Mouse (Mus musculus): ENCODE data around the gene Spag9.

The Spag9 gene

GRCm38 (mm10) chr11:94054901-94055300, 59.0 kb downstream of the Spag9 start:
- no peak for DNase-seq

GRCm38 (mm10) chr11:94063941-94064340, 68.0 kb downstream of the Spag9 start:
- no peak for DNase-seq

- no peak for DNase-seq
Observed at GRCm38 (mm10) chr11:94070455-94070854, 74.6 kb downstream of the Spag9 start.

GRCm38 (mm10) chr11:94073283-94073682, 77.4 kb downstream of the Spag9 start:
- DNase-seq = no peak

- peak; percentile 38 for DNase-seq
Observed at GRCm38 (mm10) chr11:94086966-94087365, 91.1 kb downstream of the Spag9 start.

- DNase-seq = no peak
Observed at GRCm38 (mm10) chr11:94090496-94090895, 94.6 kb downstream of the Spag9 start.

GRCm38 (mm10) chr11:94097489-94097888, 101.6 kb downstream of the Spag9 start:
- DNase-seq = no peak

- DNase-seq = no peak
Observed at GRCm38 (mm10) chr11:94098840-94099239, 102.9 kb downstream of the Spag9 start.

GRCm38 (mm10) chr11:94113795-94114194, 117.9 kb downstream of the Spag9 start:
- DNase-seq = no peak

- no peak for DNase-seq
Observed at GRCm38 (mm10) chr11:94115408-94115807, 119.5 kb downstream of the Spag9 start.

GRCm38 (mm10) chr11:94116655-94117054, 120.8 kb downstream of the Spag9 start:
- no peak for DNase-seq

- DNase-seq = no peak
Observed at GRCm38 (mm10) chr11:94117836-94118235, 121.9 kb downstream of the Spag9 start.

- DNase-seq = no peak
Observed at GRCm38 (mm10) chr11:94118612-94119011, 122.7 kb downstream of the Spag9 start.

- DNase-seq = no peak
Observed at GRCm38 (mm10) chr11:94120690-94121089, 124.8 kb downstream of the Spag9 start.

- no peak for DNase-seq
Observed at GRCm38 (mm10) chr11:94121501-94121900, 125.6 kb downstream of the Spag9 start.

GRCm38 (mm10) chr11:94122341-94123030, 126.6 kb downstream of the Spag9 start:
- DNase-seq = no peak

- DNase-seq = no peak
Observed at GRCm38 (mm10) chr11:94126701-94127100, 130.8 kb downstream of the Spag9 start.

- peak; percentile 87 for DNase-seq
Observed at GRCm38 (mm10) chr11:94127966-94128365, 132.1 kb downstream of the Spag9 start.

- no peak for DNase-seq
Observed at GRCm38 (mm10) chr11:94128506-94128905, 132.6 kb downstream of the Spag9 start.

- peak; percentile 70 for DNase-seq
Observed at GRCm38 (mm10) chr11:94129261-94130059, 133.6 kb downstream of the Spag9 start.

GRCm38 (mm10) chr11:94130118-94131095, 134.5 kb downstream of the Spag9 start:
- no peak for DNase-seq

GRCm38 (mm10) chr11:94133344-94133955, 137.6 kb downstream of the Spag9 start:
- DNase-seq = peak; percentile 94
